ENCODE assay signal across 12 mouse cellular contexts in genomic region chr7:17047041-17047682, GRCm38 (mm10). TPM values are rescaled to one million over a fixed set of nuclear protein-coding genes. Genes with fewer than 3 reads are reported as not detected.
"Had no signal": no experiment of that assay in that cellular context is flagged by ENCODE, and none has a peak within 500 bp of the region (broad histone marks: within the 10 kb centered on the region; RNA-seq: fewer than 3 reads in every experiment).

No protein-coding gene starts in this region.

- H3K4me2 ChIP-seq: limb, embryonic 12.5 days; lung, embryonic 15.5 days; midbrain, embryonic 12.5 days had no signal

- ATAC-seq: intestine, postnatal 0 days had no signal

- H3K4me1 ChIP-seq: limb, embryonic 12.5 days; midbrain, embryonic 12.5 days had no signal

- H3K9ac ChIP-seq: limb, embryonic 12.5 days; lung, embryonic 15.5 days; midbrain, embryonic 12.5 days had no signal

- DNase-seq: kidney, adult 8-10 months; kidney, postnatal 25 days; layer of hippocampus, adult 9-11 months; layer of hippocampus, postnatal 36 days; lung, postnatal 14 days had no signal

- H3K27ac ChIP-seq: limb, embryonic 12.5 days; lung, embryonic 15.5 days; macrophage; midbrain, embryonic 12.5 days had no signal

- H3K27me3 ChIP-seq: limb, embryonic 12.5 days; lung, embryonic 15.5 days; megakaryocyte, embryonic 14.5 days; midbrain, embryonic 12.5 days had no signal

- H3K9me3 ChIP-seq: limb, embryonic 12.5 days; lung, embryonic 15.5 days; megakaryocyte, embryonic 14.5 days; midbrain, embryonic 12.5 days had no signal

- H3K36me3 ChIP-seq: midbrain, embryonic 12.5 days had no signal

- H3K4me3 ChIP-seq: limb, embryonic 12.5 days; lung, embryonic 15.5 days; megakaryocyte, embryonic 14.5 days; midbrain, embryonic 12.5 days had no signal

RNA-seq across cellular contexts. Expression of gene Hif3a, which starts 15.1 kb away (rescaled TPM):
- polyA plus RNA-seq: macrophage had no signal

RNA-seq across cellular contexts. Expression of gene Psg16, which starts 26.7 kb away (rescaled TPM):
- total RNA-seq: liver, adult 2 months had no signal
- polyA plus RNA-seq: liver, adult 2 months; macrophage had no signal
